Mouse (Mus musculus) left cerebral cortex, postnatal 36 days (tissue): ENCODE measurements around the gene Zfp955b. TPM values are rescaled to one million over a fixed set of nuclear protein-coding genes. Genes with fewer than 3 reads are reported as not detected.
"Not testable (repeated sequence)": the region's sequence is repeated elsewhere in the genome, so short reads cannot be mapped to it uniquely, and the experiment has no call there.

Experiments used
- DNase-seq, 2 experiments: peaks; one replicate each; pipeline ENCODE4 v3.0.0; 2021 to 2022; ENCODE audit warnings: low spot score in 2 of 2, mixed read lengths in 1 of 2
- intact Hi-C: fragments of 180-260 bp; cut with DNase I; formaldehyde crosslinking; loops from one replicate; pipeline ENCODE4 v1.15.1; 2025
- total RNA-seq, 2 experiments: library from RNA; stranded (reverse); gene quantifications; 2 replicates each; pipeline ENCODE4 v1.2.3; 2021

The Zfp955b gene
- total RNA-seq: 10 to 100 TPM; 30.8 to 31.4 TPM

DNA sequence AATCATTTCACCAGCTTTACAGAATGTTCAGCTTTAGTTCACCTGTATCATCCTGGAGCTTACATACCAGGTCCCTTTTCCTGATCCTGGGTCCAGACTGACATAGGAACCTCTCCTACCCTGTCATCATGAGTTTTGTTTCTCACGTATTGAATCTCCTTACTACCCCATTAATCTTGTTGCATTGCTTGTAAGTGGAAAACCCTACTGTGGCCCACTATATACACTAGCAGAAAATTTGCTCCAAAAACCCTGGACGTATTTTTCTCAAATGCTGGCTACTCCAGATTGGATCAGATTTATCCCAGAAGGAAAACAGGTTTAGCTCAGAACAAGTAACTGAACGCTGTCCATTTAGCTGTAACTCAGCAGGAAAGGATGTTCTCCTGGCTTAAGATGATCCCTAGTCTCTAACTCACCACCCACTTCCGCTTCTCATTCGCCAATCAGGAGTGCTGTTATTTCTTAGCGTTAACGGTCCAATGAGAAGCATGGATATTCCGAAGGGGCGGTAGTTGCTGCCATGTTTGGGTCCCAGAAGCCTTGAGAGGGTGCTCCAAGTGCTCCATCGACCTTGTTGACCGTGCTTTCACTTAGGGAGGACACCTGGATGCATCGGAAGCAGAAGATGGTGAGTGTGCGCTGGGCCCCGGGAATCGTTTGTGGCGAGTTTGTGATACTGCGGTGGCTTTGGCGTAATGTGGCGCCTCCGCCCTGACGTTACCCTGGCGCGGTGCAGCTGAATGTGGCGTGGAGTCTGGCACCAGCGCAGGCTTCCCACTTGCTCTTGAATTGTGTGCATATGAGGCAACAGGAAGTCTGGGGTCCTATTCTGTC, at the start of gene Zfp955b:
Zfp955b (plus strand) TSS at position 506 of the 837 bp plus-strand sequence.
- DNase-seq, intact Hi-C loops: not testable (repeated sequence)

- DNase-seq, intact Hi-C loops: not testable (repeated sequence)
These were observed 34.6 kb upstream of the Zfp955b start, which contains the start of gene Zfp955a for GRCm38 (mm10) chr17:33254530-33255318. Gene Zfp955a (minus strand): TSS chr17:33255145.

DNA sequence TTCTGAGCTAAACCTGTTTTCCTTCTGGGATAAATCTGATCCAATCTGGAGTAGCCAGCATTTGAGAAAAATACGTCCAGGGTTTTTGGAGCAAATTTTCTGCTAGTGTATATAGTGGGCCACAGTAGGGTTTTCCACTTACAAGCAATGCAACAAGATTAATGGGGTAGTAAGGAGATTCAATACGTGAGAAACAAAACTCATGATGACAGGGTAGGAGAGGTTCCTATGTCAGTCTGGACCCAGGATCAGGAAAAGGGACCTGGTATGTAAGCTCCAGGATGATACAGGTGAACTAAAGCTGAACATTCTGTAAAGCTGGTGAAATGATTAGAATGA, 34.1 kb upstream of the Zfp955b start:
- intact Hi-C loops, DNase-seq: not testable (repeated sequence)

- intact Hi-C loops: no loop called here
- DNase-seq: no peak
These were observed 25.0 kb upstream of the Zfp955b start, which contains the start of gene Olfr63 for GRCm38 (mm10) chr17:33264376-33264775. Gene Olfr63 (plus strand): TSS chr17:33264676.

- no peak for DNase-seq
- intact Hi-C loops: no loop called here
These were observed 20.4 kb upstream of the Zfp955b start for GRCm38 (mm10) chr17:33268907-33269306.

DNA sequence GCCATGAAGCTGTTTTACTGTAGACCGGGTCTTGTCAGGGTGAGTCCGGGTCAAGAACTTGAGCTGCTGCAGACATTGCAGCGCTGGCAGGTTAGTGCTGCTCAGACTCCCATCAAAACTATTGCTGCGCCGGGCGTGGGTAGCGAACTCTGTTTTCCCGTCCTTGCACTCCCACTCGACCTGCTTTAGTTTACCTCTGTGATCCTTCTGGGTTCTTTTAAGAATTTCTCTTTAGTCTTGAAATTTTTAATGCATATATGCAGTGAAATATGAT, 469 bp downstream of the Zfp955b start:
- DNase-seq, intact Hi-C loops: not testable (repeated sequence)

GRCm38 (mm10) chr17:33352981-33353380, 63.6 kb downstream of the Zfp955b start:
- DNase-seq: no peak
- intact Hi-C loops: no loop called here

Other genes with a start within 250 kb of the Zfp955b start
- not detected for gene 4921501E09Rik, start 221.5 kb upstream of the Zfp955b start, total RNA-seq
- gene Zfp563, start 200.2 kb upstream of the Zfp955b start, total RNA-seq: 10 to 100 TPM; 15.4 to 19.9 TPM
- 1 to 10 TPM; 2.0 to 4.9 TPM for gene Morc2b, start 149.9 kb upstream of the Zfp955b start, total RNA-seq
- not detected for gene Olfr55, start 121.1 kb upstream of the Zfp955b start, total RNA-seq
- not detected for gene Olfr239, start 98.2 kb upstream of the Zfp955b start, total RNA-seq
- gene Olfr1564, start 67.9 kb upstream of the Zfp955b start, total RNA-seq: 1 to 10 TPM; 1.1 to 2.3 TPM
- 10 to 100 TPM; 13.0 to 13.5 TPM for gene Zfp955a, start 34.4 kb upstream of the Zfp955b start, total RNA-seq
- gene Olfr63, start 24.9 kb upstream of the Zfp955b start, total RNA-seq: not detected
- 10 to 100 TPM; 17.1 to 19.3 TPM for gene Zfp81, start 69.3 kb downstream of the Zfp955b start, total RNA-seq
- gene Zfp101, start 105.1 kb downstream of the Zfp955b start, total RNA-seq: 10 to 100 TPM; 10.8 to 12.2 TPM
- gene Actl9, start 143.4 kb downstream of the Zfp955b start, total RNA-seq: under 1 TPM in 1 of 2 experiments, not detected in 1; 0.29 TPM
- gene Adamts10, start 234.7 kb downstream of the Zfp955b start, total RNA-seq: 10 to 100 TPM; 19.9 to 36.9 TPM